Mouse (Mus musculus) testis, postnatal 10 days (tissue): ENCODE data around the gene Ccl5.
"Not testable (repeated sequence)": the region's sequence is repeated elsewhere in the genome, so short reads cannot be mapped to it uniquely, and the experiment has no call there.

Experiments
- DNase-seq: peaks from one replicate; pipeline ENCODE4 v3.0.0; 2021; ENCODE audit warnings: low spot score

The Ccl5 gene

DNA sequence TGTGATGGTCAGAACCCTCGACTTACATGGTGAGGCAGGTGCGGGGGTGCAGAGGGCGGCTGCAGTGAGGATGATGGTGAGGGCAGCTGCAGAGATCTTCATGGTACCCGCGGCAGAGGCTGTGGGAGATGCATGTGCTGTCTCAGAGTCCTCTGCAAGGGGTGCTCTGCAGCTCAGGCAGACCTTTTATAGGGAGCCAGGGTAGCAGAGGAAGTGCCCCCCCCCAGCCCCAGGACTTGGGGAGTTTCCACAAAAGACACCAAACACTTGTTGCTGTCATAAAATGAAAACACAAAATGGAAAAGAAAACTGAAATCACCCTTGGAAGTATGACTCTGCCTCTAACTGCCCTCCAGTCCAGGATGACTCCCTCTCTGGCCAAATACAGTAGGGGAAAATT is at the start of gene Ccl5:
Gene Ccl5, minus strand, starts transcription at position 159 of the 400 bp plus-strand sequence.
- DNase-seq = no peak

DNA sequence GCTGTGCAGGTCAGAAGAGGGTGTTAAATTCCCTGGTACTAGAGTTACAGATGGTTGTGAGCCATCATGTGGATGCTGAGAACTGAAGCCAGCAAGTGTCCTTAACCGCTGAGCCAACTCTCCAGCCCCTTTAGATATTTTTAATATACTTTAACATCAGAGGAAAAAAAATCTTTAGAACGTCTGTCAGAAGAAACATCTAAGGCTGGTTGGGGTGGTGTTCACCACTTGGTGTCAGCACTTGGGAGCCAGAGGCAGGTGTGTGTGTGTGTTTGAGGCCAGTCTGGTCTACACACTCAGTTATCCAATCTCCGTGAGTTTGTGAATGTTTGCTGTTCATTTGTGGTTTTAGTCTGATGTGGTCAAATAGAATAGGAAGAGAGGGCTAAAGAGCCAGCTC is 48.7 kb upstream of the Ccl5 start:
- DNase-seq = no peak

DNA sequence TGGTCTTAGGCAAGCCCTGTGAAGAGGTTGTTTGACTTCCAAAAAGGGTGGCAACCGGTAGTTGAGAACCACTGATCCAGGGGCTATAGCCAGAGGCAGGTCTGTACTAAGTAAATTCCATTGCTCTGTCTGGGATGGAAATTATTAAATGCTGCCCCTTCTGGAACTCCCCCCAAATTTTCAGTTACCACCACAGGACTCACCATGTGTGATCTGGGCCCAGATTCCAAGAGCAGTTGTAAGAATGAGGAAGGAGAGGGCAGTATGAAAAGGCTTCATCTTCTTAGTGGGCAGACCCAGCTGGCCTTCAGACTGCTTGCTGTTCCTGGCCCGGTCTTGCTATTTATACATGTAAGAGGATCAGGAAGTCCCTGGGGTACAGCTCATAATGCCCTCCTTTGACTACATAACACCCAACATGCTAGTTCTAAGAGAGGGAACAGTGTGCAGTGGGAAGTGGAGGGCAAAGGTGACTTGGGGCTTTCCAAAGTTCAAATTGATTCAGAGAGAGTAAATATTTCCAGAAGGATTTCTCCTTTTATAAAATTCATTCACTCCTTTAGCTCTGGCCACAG is 48.0 kb upstream of the Ccl5 start, which contains the start of gene Ccl9:
Gene Ccl9, minus strand, starts transcription at position 451 of the 575 bp plus-strand sequence.
- DNase-seq = no peak

DNA sequence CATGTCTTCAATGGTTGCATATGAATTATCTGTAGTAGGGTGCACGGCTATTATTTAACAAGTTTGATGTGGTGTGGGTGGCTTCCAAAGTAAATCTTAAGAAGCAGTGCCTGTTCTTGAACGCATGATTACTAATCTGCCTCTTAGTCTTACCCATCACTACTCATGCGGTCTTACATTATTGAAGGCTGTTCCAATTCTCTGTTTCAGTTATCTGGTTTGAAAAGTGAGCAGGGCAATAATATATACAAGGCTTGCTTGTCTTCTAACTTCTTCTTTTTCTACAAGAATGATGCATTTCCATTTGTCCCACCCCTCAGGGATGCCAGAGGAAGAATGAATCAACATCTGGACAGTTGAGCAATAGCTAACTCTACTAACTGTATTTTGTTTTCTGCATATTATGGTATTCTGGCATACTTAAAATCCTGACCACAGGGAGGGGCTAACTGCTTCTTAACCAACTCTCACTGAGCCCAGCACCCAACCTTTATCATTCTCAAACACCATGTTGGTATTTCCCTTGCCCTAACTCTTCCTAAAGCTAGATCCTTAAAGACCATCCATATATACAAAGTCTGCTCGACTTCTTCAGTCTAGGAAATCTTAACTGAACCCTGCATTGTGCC is 46.7 kb upstream of the Ccl5 start:
- no peak for DNase-seq

DNA sequence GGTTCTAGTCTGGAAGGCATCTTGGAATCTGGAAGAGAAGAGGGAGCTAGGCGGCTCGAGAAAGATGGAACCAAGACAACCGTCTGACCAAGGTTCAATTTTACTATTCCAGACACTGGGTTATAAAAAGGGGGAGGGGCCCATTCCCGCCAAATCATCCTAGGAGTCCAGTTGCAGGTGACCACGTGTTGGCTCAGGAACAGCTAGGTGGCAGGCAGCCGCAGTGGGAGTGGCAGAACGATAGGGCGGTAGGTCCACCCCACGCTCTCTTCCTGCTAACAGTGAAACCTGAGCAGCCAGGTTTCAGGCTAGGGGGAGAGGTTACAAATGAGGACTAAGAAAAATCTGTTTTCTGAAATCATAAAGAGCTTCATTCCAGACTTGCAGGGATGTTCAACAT is 42.5 kb upstream of the Ccl5 start:
- DNase-seq = no peak

DNA sequence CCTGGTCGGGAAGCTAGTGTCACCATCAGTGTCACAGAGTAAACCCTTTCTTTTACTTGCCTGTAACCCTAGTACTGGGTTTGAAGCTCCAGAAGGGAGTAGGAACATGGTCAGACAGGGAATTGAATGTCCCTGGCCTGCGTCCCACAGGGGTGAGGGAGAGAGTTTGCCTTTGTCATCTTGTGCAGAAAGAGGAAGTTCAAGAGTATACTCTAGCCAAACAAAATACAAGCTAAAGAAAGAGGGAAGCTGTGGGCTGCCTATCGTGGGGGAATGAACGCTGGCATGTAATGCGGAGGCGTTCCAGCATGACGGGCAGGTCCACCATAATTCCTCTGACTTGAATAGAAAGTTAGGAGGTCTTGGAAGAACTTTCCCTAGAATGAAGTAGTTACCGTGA is 41.9 kb upstream of the Ccl5 start:
- no peak for DNase-seq

DNA sequence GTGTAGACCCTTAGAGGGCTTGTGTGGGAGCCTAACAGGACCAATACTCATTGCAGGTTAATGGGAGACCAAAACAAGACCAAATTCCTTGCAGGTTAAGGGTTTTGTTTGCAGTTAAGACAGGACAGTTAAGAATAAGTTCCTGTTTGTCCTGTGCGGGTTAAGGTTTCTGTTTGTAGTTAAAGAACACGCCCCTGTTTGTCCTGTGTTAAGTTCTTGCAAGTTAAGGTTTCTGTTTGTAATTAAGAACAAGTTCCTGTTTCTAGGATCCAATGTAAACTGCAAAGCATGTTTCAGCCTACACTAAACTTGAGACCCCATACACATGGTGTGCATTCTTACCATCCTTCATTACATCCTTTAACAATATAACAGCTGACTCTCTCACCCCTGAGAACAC is 39.9 kb upstream of the Ccl5 start:
- DNase-seq = no peak

DNA sequence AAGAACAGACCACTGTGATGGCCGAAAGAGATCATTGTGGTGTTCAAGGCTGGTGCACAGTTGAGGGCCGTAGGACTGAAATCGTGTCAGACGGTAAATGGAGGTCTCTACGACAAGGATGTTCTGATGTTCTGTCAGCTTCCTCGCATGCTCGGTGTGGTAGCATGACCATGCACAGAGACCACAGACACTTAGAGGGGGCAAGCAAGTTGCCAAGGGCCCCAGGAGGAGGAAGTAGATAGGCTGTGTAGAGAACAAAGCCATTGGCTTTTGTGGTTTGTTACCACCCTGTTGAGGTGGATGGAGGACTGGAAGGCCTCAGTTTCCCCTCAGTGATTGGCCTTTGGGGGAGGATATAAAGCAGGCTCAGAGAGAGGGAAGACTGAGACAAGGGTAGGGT is 38.9 kb upstream of the Ccl5 start:
- no peak for DNase-seq

DNA sequence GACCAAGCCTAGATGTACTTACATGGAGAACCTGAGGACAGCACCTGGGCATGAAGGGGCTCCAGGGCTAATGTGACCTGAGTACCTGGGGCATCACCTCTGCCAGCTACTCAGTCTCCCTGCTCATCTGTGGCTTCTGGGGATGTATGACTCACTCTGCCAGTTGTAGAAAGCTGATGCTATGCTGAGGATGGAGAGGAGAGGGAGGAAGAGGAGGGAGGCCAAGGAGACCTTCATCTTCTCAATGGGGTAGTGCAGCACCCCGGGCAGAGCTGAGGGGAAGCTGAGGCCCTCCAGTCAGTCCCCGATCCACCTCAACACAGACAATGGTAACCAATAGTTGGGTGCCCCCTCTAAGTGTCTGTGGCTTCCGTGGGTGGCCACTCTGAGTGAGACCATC is 38.5 kb upstream of the Ccl5 start:
- no peak for DNase-seq

DNA sequence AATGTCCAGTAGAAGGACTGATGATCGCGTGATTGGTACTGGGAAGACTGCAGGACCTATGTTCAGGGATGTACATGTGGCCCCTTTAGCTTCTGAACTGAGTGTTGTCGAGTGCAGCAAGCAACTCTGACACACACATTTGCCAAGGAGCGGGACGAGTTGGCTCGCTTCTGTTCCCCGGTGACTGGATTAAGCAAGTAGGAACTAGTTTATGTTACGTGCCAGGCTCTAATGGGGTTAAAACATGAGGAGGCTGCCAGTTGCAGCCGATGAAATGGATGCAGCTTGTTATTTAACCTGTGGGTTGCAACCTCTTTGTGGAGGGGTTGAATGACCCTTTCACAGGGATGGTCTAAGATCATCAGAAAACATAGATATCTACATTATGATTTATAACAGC is 37.7 kb upstream of the Ccl5 start:
- no peak for DNase-seq

DNA sequence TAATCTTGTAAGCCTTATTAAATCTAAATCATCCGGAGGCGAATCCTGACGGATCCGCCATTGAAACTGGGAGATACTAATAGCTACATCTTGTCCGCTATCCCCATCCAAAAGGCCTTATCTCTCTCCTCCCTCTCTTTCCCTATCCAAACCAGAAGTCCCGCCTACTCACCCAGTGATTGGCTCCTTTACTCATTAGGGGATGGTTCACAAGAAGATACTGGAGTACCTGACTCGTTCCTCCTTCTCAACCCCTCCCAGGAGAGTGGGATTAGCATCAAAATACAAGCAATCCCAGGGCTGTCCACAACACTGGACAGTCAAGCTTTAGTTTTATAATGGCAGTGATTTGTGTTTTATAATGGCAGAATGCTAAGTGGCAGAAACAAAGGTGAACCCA is 37.0 kb upstream of the Ccl5 start:
- no peak for DNase-seq

DNA sequence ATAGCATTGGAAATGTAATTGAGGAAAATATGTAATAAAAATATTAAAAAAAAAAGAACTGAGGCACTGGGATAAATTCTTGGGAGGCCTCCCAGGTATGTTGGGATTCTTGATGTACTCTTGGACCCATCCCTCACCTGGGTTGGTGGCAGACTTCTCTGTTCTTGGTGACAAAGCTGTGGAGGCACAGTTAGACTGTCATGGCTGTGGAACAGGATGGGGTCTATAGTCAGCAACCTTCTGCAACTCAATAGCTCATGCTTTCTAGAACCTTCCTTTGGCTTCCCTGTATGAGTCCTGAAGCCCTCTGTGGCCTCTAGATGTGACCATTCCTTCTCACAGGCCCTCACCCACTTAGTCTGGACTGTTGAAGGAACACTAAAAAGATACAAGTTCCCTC is 36.3 kb upstream of the Ccl5 start:
- DNase-seq = no peak

DNA sequence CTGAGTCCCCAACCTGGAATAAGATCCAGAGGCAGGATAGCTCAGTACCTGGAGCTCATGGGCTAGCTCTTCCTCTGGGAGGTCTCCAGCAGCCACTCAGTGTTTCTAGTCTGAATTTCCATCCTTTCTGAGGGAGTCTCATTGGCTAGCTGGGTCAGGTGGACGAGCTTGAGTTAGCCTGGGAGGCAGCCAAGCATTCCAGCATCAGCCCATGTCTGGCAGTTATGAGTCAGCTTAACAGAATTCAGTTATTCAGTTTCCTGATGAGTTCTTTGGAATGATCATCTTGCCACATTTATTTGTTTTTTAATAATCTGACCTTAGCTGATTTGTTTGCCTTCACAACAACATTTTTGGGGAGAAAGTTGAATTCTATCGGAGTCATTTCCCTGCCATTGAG is 33.4 kb upstream of the Ccl5 start:
- DNase-seq = no peak

DNA sequence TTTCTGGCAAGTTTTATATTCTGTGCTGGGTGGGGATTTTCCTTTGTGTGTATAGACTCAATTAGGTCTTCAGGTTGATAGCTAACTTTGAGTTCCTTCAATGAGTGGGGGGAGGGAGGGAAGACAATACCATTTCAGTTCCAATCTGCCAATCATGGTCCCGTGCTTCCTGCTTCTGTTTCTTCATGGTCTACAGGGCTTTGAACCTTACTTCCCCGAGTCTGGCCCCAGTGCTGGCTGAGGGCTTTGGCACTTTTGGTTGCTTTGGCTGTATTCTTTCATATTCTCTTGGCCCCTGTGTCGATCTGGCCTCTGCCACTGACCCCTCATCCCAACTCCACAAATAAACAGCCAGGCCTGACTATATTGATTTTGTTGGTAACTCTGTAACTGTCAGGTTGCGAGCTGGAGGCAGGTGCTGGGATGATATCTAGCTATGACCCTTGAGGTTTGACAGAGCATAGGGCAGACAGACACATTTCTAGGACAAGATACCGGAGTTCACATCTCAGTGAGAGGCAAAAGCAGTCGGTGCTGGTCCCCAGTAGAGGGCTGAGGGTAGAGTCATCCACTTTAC is 32.1 kb upstream of the Ccl5 start:
- no peak for DNase-seq

DNA sequence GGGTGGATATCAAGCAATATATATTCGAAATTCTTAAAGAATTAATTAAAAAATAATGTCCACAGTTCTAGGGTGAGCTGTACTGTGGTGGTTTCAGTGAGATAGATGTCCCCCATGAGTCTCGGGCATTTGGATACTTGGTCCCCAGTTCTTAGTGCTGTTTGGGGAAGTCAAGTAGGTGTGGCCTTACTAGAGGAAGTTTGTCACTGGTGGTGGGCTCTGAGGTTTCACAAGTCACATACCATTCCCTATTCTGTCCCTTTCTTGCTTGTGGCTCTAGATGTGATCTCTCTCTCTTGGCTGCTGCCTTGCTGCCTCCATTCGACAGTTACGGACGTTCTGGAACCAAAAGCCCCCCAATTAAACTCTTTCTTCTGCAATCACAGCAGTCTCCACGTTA is 30.1 kb upstream of the Ccl5 start:
- DNase-seq = no peak

DNA sequence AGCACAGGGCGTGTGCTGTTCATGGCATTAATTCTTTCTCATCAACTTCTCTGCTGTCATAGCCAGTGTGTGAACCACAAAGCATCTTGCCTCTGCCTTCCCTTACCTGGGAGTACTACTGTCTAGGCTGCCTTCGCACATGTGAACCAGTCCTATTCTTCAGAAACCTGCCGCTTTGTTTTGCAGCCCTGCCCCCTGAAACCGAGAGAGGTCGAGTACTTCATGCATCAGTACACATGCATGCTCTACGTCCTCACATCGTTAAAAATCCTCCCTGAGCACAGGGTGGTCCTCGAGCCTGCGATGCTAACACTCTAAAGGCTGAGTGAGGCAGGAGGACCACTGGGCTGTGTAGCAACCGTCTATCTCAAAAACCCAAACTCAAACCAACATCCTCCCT is 26.8 kb upstream of the Ccl5 start:
- no peak for DNase-seq

DNA sequence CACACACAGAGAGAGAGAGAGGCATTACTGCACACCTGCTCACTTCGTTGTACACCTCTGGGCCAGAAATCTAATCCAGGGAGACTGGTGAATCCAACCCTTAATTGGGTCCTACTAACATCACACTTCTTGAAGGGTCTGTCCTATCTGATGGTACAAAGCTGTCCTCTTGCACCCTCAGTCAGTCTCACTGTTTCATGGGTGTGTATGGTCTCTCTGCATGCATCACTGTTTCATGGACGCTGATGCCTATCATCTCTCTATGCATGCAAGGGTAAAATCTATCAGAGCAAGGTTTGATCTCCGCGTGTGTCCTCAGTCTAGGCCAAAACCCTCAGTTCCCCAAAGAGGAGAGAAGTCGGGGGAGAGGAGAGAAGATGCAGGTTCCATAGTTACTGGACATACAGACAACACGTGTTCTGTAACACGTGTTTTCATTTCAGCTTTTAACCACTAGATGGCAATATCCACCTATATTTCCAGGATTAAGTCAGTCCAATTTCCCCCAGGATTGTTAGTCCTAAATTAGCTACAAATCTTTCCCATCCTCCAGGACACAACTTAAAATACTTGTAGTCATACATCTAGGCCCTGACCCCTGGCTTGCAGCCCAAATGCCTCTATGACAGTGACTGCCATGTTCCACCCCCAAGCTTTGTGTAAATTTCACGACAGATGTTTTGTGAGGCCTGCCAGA is 25.9 kb upstream of the Ccl5 start:
- DNase-seq = peak; percentile 50

DNA sequence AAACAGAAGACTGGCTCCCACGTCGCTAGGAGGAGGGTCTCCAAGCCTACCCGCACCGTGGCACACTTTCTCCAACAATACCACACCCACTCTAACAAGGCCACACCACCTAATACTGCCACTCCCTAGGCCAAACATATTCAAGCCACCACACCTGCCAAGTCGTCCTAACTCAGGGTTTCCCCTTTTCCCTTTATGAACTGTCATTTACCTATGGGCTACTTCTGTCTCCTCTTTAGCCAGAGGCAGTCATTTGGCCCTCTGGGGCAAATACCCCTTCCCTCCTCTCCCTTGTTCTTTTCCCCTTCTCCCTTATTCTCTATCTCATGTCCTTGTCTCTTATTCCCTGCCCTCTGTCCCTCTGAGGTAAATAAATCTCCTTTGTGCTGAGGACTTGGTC is 21.4 kb upstream of the Ccl5 start:
- no peak for DNase-seq

DNA sequence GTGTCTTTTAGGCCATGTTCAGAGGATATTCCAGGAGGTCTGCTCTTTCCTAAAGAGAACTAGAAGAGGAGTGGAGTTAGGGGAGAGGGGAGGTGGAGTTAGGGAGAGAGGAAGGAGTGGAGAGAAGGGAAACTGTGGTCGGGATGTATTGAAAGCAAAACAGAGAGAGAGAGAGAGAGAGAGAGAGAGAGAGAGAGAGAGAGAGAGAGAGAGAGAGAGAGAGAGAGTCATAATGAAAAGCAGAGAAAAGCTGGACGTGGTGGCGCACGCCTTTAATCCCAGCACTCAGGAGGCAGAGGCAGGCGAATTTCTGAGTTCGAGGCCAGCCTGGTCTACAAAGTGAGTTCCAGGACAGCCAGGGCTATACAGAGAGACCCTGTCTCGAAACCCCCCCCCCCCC is 20.7 kb upstream of the Ccl5 start:
- not testable (repeated sequence) for DNase-seq

DNA sequence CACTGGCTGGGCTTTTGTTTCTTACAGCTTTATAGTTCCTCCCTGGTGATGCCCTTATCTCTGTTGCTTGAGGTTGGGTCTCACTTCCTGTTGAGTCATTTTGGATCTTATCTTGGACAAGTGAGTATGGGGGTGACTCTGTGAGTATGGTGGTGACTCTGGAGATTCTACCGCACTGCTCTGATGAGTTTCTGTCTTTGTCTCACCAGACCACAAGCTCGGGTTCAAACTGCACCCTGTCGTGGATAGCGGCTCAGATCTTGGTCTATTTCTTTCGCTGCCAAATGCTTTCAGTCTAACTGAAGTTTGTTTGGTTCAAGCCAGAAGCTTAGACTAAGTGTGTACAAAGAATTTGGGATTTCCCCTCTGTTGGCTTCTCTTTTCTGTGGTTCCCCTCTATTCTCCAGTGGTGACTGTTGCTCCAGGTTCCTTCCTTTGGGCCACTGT is 19.9 kb upstream of the Ccl5 start:
- no peak for DNase-seq

DNA sequence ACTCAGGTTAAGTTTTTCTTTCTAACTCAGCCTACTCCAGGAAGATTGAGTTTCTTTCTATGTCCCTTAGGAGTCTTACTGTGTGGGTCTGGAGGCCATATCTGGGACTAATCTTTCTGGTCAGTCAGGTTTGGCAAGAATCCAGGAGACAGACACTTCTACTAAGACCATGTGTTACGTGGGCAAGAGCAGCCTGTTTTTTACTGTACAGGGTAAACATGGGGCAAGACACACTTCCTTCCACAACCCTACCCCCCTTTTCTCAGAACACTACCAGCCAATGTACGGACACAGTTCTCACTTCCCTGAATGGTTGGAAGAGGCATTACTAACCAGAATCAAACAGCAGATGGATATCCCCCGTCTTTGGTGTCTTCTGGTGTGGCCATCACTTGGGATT is 13.9 kb upstream of the Ccl5 start:
- no peak for DNase-seq

DNA sequence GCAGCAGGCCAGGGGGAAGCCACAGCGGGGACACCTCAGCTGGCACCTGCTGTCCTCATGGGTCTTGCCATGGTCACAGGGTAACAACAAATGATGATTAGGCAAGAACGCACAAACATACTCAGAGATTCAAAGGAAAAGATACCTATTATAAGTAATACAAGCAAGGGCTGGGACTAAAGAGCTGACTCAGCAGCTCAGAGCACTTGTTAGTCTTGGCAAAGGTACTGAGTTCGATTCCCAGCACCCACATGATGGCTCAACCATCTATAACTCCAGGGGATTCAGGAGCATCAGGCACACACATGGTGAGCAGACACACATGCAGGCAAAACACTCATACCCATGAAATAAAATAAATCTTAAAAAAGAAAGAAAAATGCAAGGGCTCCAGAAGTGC is 11.1 kb upstream of the Ccl5 start:
- no peak for DNase-seq

DNA sequence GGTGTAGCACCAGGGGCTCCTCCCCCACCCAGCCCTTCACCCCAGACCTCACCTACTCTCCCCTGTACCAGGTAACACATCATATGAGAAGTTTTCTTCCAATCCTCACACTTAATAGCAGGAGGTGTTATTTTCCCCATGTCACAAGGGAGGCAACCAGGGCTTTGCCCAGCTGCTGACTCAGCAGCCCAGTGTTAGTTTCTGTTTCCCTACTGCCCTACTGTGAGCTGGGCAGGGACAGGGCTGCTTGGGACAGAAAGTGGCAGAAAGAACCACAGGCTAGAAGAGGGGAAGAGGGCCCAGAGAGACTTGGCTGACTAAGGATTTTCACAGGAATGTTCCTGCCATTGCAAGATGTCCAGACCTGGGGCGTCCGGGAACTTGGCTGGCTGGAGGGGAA is 10.6 kb upstream of the Ccl5 start:
- DNase-seq = no peak
